Mouse (Mus musculus) megakaryocyte, embryonic 14.5 days (primary cell): ENCODE measurements at regions not wholly inside any gene's neighbourhood (a gene's known extent, or its start where the extent isn't known, plus 50 kb on each side); places are given as distances from the start of the nearest gene placed in this dataset.
"Not testable (repeated sequence)": the region's sequence is repeated elsewhere in the genome, so short reads cannot be mapped to it uniquely, and the experiment has no call there.

Source experiments
- H3K27me3 ChIP-seq: replicated peaks from 2 replicates; pipeline ENCODE3; 2012; ENCODE audit warnings: inconsistent platforms
- H3K36me3 ChIP-seq: replicated peaks from 2 replicates; pipeline ENCODE3; 2012; ENCODE audit warnings: low read length, inconsistent platforms, mixed read lengths
- H3K4me1 ChIP-seq: 2 replicates; pipeline ENCODE4 v1.6.1; 2012; ENCODE audit warnings: inconsistent platforms
- H3K4me3 ChIP-seq: replicated peaks from 2 replicates; pipeline ENCODE3; 2012; ENCODE audit warnings: moderate library complexity, mild to moderate bottlenecking, inconsistent platforms
- H3K9me3 ChIP-seq: 2 replicates; pipeline ENCODE4 v1.6.1; 2012; ENCODE audit warnings: inconsistent platforms
- FLI1 ChIP-seq: IDR thresholded peaks from 2 replicates; pipeline ENCODE4 v1.6.1; 2012; ENCODE audit warnings: low read length, inconsistent platforms, mixed read lengths
- GATA1 ChIP-seq: IDR thresholded peaks from 3 replicates; pipeline ENCODE4 v1.6.1; 2012; ENCODE audit warnings: mixed read lengths, low read length, inconsistent platforms, borderline replicate concordance

GRCm38 (mm10) chr10:99320797-99321196, 57.8 kb downstream of the Dusp6 start:
- no peaks in the 10 kb centered on the region for H3K9me3 ChIP-seq
- H3K36me3 ChIP-seq = no peaks in the 10 kb centered on the region
- TF ChIP-seq FLI1 (no peak), GATA1 (no peak)
- no peak overlapping the region for H3K4me3 ChIP-seq
- H3K27me3 ChIP-seq = peaks cover 4% of the 10 kb centered on the region
- H3K4me1 ChIP-seq = no peaks in the 10 kb centered on the region

- Histone ChIP-seq H3K36me3 (no peaks in the 10 kb centered on the region), H3K4me3 (no peak overlapping the region)
- TF ChIP-seq GATA1 (no peak), FLI1 (no peak)
Measured at GRCm38 (mm10) chr10:99323358-99323757, 60.3 kb downstream of the Dusp6 start.

GRCm38 (mm10) chr10:99327501-99327900, 64.5 kb downstream of the Dusp6 start:
- Histone ChIP-seq H3K9me3 (no peaks in the 10 kb centered on the region), H3K27me3 (peaks cover 4% of the 10 kb centered on the region), H3K36me3 (no peaks in the 10 kb centered on the region), H3K4me3 (no peak overlapping the region), H3K4me1 (no peaks in the 10 kb centered on the region)
- TF ChIP-seq FLI1 (no peak), GATA1 (no peak)

More at GRCm38 (mm10) chr10:99323358-99323757, 60.3 kb downstream of the Dusp6 start:
- no peaks in the 10 kb centered on the region for H3K9me3 ChIP-seq
- H3K4me1 ChIP-seq = no peaks in the 10 kb centered on the region
- H3K27me3 ChIP-seq = peaks cover 4% of the 10 kb centered on the region

GRCm38 (mm10) chr10:99328568-99328967, 65.5 kb downstream of the Dusp6 start:
- Histone ChIP-seq H3K36me3 (no peaks in the 10 kb centered on the region), H3K27me3 (peaks cover under 1% of the 10 kb centered on the region), H3K4me1 (no peaks in the 10 kb centered on the region), H3K9me3 (no peaks in the 10 kb centered on the region), H3K4me3 (no peak overlapping the region)
- TF ChIP-seq FLI1 (no peak), GATA1 (no peak)

- Histone ChIP-seq H3K4me3 (no peak overlapping the region), H3K9me3 (no peaks in the 10 kb centered on the region)
- TF ChIP-seq FLI1 = no peak
- no peak for TF ChIP-seq GATA1
Measured at GRCm38 (mm10) chr10:99329469-99329868, 66.4 kb downstream of the Dusp6 start.

GRCm38 (mm10) chr10:99330519-99330918, 67.5 kb downstream of the Dusp6 start:
- no peaks in the 10 kb centered on the region for H3K4me1 ChIP-seq
- H3K27me3 ChIP-seq = no peaks in the 10 kb centered on the region
- no peaks in the 10 kb centered on the region for H3K36me3 ChIP-seq
- H3K9me3 ChIP-seq = no peaks in the 10 kb centered on the region
- no peak overlapping the region for H3K4me3 ChIP-seq
- no peak for TF ChIP-seq FLI1
- TF ChIP-seq GATA1 = no peak

More at GRCm38 (mm10) chr10:99329469-99329868, 66.4 kb downstream of the Dusp6 start:
- no peaks in the 10 kb centered on the region for H3K36me3 ChIP-seq
- no peaks in the 10 kb centered on the region for H3K4me1 ChIP-seq
- H3K27me3 ChIP-seq = no peaks in the 10 kb centered on the region

GRCm38 (mm10) chr10:99331876-99332275, 68.8 kb downstream of the Dusp6 start:
- Histone ChIP-seq H3K9me3 (no peaks in the 10 kb centered on the region), H3K4me1 (no peaks in the 10 kb centered on the region), H3K27me3 (no peaks in the 10 kb centered on the region), H3K36me3 (no peaks in the 10 kb centered on the region), H3K4me3 (no peak overlapping the region)
- TF ChIP-seq FLI1 = no peak
- no peak for TF ChIP-seq GATA1

GRCm38 (mm10) chr10:99333831-99334230, 70.8 kb downstream of the Dusp6 start:
- H3K4me1 ChIP-seq = no peaks in the 10 kb centered on the region
- no peaks in the 10 kb centered on the region for H3K27me3 ChIP-seq
- no peaks in the 10 kb centered on the region for H3K36me3 ChIP-seq
- no peak for TF ChIP-seq FLI1
- no peak for TF ChIP-seq GATA1
- H3K4me3 ChIP-seq = no peak overlapping the region
- H3K9me3 ChIP-seq = peaks cover 5% of the 10 kb centered on the region; the same call in 1 of the 2 replicates

- Histone ChIP-seq H3K36me3 (no peaks in the 10 kb centered on the region), H3K27me3 (no peaks in the 10 kb centered on the region), H3K4me3 (no peak overlapping the region), H3K4me1 (no peaks in the 10 kb centered on the region), H3K9me3 (peaks cover 5% of the 10 kb centered on the region; the same call in 1 of the 2 replicates)
- TF ChIP-seq FLI1 (no peak), GATA1 (no peak)
Measured at GRCm38 (mm10) chr10:99336091-99336490, 73.1 kb downstream of the Dusp6 start.

GRCm38 (mm10) chr10:99338790-99339189, 75.8 kb downstream of the Dusp6 start:
- H3K4me1 ChIP-seq, H3K9me3 ChIP-seq, H3K4me3 ChIP-seq, H3K27me3 ChIP-seq, H3K36me3 ChIP-seq: not testable (repeated sequence)

- not testable (repeated sequence) for H3K9me3 ChIP-seq, H3K4me1 ChIP-seq, H3K4me3 ChIP-seq, H3K27me3 ChIP-seq, H3K36me3 ChIP-seq
Measured at GRCm38 (mm10) chr10:99339291-99339912, 76.4 kb downstream of the Dusp6 start.

- H3K4me3 ChIP-seq, H3K36me3 ChIP-seq, H3K4me1 ChIP-seq, H3K9me3 ChIP-seq, H3K27me3 ChIP-seq: not testable (repeated sequence)
Measured at GRCm38 (mm10) chr10:99340057-99340456, 77.0 kb downstream of the Dusp6 start.
